Mouse (Mus musculus) right cerebral cortex, adult 2 months (tissue): ENCODE data around the gene Catsper1.
"Not testable (repeated sequence)": the region's sequence is repeated elsewhere in the genome, so short reads cannot be mapped to it uniquely, and the experiment has no call there.

Source experiments
- DNase-seq, 2 experiments: peaks; one replicate each; pipeline ENCODE4 v3.0.0; 2021 to 2022; ENCODE audit warnings: low spot score in 2 of 2

Gene Catsper1

DNA sequence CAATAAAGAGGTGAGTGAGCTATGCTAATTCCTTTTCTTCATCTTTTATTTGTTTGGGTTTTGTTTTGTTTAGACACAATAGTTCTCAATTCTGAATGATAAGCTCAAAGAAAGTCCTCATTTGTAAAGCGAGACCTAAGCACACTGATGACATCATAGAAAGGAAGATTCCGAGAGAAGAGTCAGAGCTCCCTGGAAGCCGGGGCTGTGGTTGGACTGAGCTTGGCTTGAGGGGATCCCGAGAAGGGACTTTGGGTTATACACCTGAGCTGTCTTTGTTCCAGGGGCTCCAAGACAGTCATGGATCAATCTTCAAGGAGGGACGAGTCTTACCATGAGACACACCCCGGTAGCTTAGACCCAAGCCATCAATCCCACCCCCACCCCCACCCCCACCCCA, at the start of gene Catsper1:
Gene Catsper1 (plus strand): TSS at position 301 of the 400 bp plus-strand sequence.
- DNase-seq, result no peak

DNA sequence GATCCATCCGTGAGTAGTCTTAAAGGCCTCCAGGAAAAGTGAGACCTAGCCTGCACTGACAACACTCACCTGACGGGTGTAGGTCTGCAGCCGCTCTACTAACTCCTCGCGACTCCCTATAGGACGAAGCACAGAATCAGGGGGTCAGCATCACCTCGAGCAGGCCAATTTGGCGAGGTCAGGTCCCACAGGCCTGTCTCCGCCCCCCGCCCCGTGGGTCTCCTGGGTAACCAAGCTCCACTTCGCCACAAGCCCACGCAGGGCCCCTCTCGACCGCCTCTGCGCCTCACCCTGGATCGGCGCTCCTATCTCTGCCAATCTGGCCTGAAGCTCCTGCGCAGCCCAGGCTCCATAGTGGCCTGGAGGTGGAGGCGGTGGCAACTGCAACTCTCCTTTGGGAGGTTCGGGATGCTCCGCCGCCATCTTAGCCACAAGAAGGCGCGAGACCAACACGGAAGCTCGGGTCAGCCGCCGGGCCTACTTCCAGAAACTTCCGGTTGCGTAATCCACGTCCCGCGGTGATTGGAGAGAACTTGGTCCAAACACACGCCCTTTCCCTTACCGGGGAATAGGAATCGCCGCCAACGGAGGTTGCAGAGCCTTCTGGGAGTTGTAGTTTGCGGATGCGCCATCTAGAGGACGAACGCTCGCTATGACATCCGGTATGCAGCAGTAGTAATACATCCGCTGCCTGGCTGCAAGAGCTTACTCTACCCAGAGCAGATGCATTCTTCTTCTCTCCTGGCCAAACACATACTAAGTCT, 40.4 kb upstream of the Catsper1 start, which contains the start of gene Sf3b2:
Gene Sf3b2 (minus strand): TSS at position 484 of the 764 bp plus-strand sequence.
- peak; percentile 99 for DNase-seq

DNA sequence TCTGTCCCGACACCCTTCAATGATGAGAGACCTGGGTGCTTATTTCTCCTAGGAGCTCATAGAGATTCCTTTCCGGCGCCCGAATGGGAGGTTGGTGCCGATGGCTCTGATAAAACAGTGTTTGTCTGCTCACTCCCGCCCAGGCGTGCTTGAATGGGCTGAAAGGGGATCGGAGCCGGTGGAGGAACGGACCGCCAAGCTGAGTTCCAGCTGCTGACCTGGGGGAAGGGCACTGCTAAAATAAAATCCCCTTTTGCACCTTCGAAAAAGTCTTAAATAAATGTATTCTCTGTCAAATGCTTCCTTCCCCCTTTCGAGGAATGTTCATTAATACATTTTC, 39.8 kb upstream of the Catsper1 start:
- no peak for DNase-seq

DNA sequence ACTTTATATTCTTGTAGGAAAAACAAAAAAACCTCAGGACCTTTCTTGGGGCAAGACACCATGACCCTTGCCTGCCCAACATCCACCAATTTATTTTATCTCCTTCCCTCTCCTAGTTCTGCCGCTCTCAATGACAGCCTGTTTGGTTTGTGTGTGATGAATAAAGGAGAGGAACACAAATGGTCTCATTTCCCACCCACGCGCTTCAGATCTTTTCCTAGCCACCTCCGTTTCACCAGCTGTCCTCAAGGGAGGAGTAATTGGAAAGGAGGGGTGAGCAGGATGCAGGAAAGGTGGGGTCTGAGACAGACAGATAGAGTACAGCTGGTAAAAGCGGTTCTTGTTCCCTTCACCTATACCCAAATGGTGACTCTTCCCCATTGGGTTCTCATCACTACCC, 38.9 kb upstream of the Catsper1 start:
- peak; percentile 80 for DNase-seq

DNA sequence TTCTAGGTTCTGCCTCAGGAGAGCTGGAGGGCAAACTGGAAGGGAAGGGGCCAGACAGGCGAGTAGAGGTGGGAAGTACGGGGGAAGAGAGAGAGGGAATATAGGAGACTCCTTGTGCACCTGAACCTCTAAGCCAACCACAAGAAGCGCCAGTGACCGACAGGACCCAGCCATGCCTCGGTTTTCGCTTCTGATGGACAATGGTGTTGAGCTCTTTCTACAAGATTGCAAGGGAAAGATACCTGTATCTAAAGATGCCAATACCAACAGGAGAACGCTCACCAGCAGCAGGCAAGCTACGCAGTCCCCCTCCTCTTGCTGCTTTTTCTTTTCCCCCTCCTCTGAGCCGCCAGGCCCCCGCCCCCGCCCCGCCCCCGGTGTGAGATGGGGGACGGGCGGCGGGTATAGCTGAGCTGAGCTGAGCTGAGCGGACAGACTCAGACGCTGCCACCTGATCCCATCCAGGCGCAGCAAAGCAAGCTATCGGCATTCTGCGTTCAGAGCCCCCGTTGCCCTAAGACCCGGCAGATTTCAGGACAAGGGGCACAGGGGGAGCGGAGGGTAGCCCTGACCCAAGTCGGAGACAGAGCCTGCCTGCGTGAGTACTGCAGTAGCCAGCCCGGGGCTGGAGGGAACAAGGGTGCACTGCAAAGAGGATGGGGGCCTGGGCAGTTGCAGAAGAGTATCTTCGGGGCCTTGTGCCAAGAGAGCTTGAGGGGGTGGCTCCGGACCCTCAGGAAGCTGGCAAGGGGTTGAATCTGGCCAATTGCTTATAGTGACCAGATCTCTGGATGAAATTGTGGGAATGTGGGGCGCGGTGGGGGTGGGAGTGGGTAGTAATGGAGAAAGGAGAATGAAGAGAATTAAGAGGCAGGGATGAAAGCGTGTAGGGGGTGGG, 37.4 kb upstream of the Catsper1 start, which contains the start of gene Gal3st3:
Gene Gal3st3 (plus strand): TSS at position 429 of the 898 bp plus-strand sequence.
- peak; percentile 62 to 65 for DNase-seq

DNA sequence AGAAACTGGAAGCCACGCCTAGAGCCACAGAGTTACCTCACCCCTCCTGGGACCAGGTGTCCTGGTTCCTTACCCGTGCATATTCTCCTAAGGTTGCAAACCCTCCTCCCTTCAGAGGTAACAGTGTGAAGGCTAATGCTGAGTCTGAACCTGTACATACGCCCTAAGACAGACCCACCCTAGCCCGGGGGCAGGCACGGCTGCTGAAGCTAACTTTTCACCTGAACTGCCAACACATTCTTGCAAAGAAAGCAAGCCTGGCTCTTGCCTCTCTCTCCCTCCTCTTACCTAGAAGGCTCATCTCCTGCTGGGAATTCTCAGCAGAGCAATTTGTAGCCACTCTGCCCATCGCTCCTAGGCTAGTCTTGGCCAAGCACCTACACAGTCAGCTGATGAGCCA, 35.0 kb upstream of the Catsper1 start:
- DNase-seq, result no peak

DNA sequence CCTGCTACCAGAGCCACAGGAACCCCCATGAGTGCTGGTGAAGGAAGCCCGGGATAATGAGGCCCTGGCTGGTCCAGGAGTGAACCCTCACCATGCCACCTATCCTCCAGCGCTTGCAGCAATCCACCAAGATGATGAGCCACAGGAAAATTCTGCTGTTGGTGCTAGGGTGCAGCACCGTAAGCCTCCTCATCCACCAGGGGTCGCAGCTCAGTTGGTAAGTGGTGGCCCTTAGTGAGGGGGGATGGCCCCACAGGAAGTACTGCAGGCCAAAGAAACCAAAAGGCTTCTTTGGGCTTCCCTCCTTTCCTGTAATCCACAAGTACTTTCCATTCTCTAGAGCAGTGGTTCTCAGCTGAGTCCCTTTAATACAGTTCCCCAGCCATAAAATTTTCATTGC, 33.1 kb upstream of the Catsper1 start:
- peak; percentile 32 to 45 for DNase-seq

DNA sequence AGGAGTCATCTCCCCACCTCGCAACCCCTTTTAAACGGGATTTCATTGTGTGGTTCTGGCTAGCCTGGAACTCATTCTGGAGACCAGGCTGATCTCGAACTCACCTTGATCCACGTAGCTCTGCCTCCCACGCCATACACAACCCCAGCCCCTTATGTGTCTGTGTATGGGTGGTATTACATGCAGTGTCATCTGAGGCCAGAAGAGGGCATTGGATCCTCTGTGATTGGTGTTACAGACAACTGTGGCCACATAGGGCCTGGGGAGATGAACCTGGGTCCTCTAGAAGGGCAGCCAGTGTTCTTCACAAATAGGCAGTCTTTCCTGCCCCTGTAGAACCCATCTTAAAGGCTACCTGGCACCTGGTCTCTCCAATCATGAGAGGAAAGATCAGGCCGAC, 29.3 kb upstream of the Catsper1 start:
- DNase-seq, result peak in 1 of 2 experiments; percentile 12

DNA sequence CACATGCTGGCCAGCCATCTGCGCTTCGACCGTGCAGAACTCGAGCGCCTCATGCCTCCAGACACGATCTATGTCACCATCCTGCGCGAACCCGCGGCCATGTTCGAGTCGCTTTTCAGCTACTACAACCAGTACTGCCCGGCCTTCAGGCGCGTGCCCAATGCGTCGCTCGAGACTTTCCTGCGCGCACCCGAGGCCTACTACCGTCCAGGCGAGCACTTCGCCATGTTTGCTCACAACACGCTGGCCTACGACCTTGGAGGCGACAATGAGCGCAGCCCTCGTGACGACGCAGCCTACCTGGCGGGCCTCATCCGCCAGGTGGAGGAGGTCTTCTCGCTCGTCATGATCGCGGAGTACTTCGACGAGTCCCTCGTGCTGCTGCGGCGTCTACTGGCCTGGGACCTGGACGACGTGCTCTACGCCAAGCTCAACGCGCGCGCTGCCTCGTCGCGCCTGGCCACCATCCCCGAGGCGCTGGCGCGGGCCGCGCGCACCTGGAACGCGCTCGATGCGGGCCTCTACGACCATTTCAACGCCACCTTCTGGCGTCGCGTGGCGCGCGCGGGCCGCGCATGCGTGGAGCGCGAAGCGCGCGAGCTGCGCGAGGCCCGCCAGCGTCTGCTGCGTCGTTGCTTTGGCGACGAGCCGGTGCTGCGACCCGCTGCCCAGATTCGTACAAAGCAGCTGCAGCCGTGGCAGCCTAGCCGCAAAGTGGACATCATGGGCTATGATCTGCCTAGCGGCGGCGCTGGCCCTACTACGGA, 28.4 kb upstream of the Catsper1 start:
- no peak for DNase-seq

DNA sequence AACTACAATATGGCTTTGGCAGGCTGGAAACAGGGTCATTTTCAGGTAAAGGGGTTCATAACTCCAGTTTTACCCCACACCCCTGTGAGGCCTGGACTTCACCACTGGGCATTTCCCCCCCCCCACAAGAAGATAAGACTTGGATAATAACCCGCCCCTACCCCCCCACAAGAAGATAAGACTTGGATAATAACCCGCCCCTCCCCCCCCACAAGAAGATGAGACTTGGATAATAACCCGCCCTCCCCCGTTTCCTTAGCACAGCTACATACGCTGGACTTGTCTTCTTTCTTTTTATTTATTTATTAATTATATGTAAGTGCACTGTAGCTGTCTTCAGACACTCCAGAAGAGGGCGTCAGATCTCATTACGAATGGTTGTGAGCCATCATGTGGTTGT, 26.5 kb upstream of the Catsper1 start:
- no peak for DNase-seq

DNA sequence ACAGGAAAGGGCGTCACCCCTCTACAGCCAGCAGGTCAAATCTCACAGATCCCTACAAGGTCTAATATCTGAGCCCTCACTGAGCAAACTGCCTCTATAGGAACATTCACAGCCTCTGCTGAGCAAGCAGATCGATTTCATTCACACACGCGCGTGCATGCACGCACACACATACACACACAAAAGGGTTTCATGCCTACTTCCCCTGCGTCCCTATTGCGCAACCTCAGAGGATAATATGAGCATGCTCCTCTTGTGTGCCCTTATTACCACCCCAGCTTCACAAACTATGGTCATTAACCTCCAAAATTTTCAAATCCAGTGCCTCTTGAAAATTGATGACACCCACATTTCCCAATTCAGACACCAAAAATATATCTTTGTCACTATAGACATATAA, 22.4 kb upstream of the Catsper1 start:
- DNase-seq, result no peak

DNA sequence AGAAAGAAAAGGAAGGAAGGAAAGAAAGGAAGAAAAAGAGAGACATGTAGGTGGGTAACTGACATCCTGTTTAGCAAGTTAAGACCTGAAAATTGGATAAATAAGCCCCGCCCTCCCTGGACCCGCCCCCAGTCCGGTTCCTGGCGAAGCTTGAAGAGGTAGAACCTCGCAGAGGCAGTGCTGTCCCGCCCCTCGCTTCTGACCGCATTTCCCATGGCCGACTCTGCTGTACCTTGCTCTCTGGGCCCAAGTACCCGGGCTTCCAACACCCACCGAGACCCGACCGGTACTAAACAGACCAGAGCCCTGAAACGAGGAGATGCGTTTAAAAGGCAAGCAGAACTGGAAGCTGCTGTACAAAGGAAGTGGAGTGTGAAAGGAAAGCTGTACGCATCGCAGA, 11.7 kb upstream of the Catsper1 start:
- DNase-seq, result no peak

DNA sequence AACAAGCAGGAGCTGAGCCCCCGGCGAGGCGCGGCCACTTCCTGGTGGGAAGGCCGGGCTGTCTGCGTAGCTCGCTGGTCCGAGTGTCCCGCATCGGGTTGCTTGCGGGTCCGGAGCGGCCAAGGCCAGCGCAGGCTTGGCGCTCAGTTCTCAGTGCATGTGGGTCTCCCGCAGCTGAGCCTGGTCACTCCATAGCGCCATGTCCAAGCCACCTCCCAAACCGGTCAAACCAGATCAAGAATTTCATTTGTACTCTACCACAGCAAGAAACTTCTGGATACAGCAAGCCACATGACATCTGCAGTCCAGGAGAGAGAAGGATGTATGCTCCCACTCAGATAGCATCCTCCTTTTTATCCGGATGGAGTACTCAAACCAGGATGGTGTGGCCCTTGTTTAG, 7.6 kb upstream of the Catsper1 start:
- DNase-seq, result no peak

DNA sequence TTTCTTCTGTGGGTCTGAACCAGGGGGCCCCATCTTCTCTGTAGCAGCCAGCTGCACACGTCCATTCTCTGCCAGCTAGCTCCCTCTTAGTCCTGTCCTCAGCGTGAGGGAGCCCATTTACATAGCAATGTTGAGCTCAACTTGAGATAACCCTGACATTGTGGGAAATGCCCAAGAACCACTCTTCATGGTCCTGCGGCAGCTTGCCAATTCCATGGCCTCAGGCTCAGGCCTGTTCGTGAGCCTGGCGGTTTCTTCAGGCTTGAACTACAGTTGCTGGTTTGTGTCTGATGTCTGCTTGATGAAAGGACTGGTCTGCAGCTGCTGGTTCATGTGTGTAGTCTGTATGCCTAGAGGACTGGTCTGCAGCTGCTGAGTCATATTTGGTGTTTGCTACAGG, 800 bp upstream of the Catsper1 start:
- DNase-seq, result no peak

DNA sequence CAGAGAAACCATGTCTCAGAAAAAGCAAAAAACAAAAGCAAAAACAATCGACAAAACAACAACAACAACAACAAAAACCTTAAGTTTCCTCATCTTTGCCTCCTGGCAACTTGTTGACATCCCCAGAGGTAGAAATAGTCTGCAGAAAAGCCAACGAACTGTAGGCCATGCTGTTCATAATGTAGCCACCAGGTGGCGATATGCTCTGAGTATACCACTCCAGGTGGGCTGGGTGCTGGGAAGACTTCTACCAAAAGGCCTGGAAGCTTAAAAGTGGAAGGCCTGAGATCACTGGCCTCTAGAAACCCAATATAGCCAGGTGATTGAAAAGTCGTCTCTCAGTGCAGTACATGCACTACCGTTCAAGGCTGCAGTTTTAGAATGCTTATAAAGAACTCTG, 2.4 kb downstream of the Catsper1 start:
- DNase-seq, result peak; percentile 78 to 82

DNA sequence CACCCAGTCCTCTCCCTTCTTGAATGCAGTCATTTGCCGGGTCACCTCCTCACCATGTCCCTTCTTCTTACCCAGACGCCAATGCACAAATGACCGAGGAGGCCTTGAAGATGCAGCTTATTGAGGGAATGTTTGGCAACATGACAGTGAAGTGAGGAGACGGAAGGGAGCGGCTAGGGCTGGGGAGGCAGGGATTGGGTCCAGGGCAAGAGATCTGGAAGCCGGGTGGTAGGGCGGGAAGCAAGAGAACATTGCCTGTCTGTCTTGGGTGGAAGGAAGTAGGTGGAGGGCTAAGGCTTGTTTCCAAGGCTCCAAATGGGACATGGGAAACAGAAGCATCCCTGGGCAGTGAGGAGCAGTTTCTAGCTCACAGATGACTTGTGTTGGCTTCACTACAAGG, 5.8 kb downstream of the Catsper1 start:
- DNase-seq, result no peak

DNA sequence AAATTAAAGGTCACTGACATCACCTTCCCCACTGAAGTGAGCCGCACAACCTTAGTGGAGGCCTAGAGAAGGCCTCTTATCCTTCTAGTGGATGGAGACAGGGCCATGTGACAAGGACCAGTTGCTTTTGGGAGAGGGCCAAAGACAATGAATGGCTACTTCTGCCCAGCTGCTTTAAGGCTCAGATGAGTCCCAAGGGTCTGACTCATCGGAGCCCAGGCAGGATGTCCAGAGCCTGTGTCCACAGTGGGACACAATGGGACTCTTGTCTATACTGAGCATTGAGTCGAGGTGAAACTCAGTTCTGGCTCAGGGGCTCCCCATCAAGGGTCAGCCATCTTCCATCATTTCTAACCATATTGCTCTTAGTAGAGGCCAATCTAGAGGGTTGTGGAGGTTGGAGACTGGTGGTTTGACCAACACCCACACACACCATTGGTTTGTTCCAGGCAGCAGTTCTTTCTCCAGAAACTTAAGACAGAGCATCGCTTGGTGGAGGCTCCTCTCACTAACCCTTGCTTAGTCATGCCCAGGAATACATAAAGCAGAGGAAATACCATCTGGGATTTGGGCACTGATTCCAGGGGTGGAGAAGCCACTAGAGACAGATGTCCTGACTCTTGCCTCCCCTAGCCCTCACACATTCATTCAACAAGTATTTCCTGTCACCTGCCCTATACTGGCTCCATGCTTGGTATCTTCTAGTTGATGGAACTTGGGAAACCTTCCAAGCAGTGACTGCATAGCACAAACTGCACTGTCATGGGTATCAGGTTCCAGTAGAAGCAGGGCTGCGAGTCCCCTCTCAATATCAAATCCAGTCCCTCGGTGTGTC, 10.0 kb downstream of the Catsper1 start:
- no peak for DNase-seq

DNA sequence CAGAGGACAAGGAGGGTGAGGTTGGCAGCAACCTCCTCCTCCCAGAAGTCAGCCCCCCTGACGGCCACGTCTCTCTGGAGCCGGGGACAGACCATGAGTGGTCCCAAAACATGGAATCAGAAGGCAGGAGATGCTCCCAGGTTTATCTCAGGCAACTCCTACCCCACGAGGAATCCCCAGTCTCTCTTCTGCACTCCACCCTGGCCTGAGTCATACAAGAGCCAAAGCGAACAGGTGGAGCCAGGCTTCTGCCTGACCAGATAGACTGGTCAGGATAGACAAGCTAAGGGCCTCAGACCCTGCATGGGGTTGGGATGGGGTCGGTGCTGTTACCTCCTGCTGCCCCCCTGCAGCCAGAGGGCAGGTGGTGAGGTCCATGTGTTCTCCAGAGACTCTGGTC, 12.5 kb downstream of the Catsper1 start:
- DNase-seq, result no peak

DNA sequence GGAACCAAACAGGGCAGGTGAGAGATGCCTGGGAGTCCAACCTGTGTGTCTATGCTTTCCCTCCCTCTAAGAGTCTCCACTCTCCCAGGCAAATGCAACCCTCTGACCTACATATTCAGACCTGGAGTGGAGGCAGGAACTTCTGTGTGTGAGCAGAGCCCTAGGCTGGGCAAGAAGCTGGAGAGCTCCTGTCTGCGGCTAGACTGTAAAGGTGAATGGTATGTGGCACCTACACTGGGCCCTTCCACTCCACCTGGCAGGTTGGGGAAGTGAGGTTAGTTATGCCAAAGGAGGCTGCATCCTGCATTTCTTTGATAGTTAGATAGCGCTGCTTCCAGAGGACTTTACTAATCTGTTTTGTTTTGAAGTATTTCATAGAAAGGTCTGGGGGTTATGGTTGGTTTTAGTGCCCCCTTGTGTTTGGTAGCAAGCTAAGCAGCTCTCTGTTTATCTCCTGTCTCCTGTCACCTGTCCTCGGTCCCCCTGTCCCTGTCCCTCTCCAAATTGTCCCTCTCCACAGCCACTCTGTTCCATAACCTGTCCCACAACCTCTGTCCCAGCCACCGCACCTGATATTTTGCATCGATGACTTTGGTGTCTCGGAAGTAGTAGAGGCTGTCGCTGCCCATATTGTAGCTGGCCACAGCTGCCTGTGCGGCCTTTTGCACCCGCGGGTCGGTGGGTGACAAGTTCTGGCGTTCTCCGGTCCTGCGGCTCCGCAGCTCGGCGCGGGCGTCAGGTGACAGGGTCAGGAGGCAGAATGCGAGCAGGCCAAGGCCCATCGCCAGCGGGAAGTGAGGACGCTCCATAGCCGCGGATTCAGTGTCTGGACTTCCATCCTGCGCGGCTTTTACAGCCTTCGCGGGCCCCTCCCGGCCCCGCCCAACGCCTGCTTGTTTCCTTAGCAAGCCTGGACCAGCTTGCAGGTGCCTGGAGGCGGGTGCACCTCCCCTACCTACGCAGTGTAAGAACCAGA, 13.3 kb downstream of the Catsper1 start:
- DNase-seq, result peak; percentile 39 to 40

DNA sequence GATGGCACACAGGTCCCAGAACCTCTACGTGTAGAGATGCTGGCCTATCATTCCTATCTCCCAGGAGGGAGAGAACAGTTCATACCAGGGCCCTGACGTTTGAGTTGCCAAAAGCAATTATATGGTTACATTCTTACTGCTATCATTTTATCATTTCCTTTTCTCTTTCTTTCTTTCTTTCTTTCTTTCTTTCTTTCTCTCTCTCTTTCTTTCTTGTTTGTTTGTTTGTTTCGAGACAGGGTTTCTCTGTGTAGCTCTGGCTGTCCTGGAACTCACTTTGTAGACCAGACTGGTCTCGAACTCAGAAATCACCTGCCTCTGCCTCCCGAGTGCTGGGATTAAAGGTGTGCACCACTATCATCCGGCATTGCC, 13.9 kb downstream of the Catsper1 start, which contains the start of gene Cst6:
Gene Cst6 (minus strand): TSS at position 73 of the 372 bp plus-strand sequence.
- DNase-seq, result not testable (repeated sequence)
